In genomic region chr14:55198187-55198586, GRCm38 (mm10) we compare ENCODE assay signal across 28 mouse cellular contexts. TPM values are rescaled to one million over a fixed set of nuclear protein-coding genes. Genes with fewer than 3 reads are reported as not detected.
DNase-seq lines count a peak whose midpoint lies in the region; ATAC-seq and TF ChIP-seq lines count a peak whose summit lies in the region.
"Had no signal": no experiment of that assay in that cellular context is flagged by ENCODE, and none has a peak within 500 bp of the region (broad histone marks: within the 10 kb centered on the region; RNA-seq: fewer than 3 reads in every experiment).

No protein-coding gene starts in this region.

- no peak overlapping the region for H3K4me3 ChIP-seq in heart, embryonic 10.5 days
- H3K4me3 ChIP-seq in heart, embryonic 13.5 days, result no peak overlapping the region
- H3K4me3 ChIP-seq in heart, postnatal 0 days (ENCODE audit: low read depth, low read length), result no peak overlapping the region
- H3K4me3 ChIP-seq in heart, adult 2 months, result no peak overlapping the region
- H3K4me3 ChIP-seq: forebrain, embryonic 10.5 days; forebrain, embryonic 13.5 days; hindbrain, embryonic 12.5 days; hindbrain, embryonic 15.5 days had no signal

- H3K9me3 ChIP-seq in heart, embryonic 10.5 days, result 0 out of 2 replicates have a peak, but pooled peaks cover 4% of the 10 kb centered on the region
- no peaks in the 10 kb centered on the region for H3K9me3 ChIP-seq in heart, embryonic 13.5 days
- no peaks in the 10 kb centered on the region for H3K9me3 ChIP-seq in heart, postnatal 0 days (replicated peaks; ENCODE audit: control insufficient read depth, low read length)
- H3K9me3 ChIP-seq: forebrain, embryonic 10.5 days; forebrain, embryonic 13.5 days; G1E; hindbrain, embryonic 12.5 days; hindbrain, embryonic 15.5 days had no signal

- intact Hi-C loops in heart, postnatal 36 days (cut with DNase I), result no loop called here
- intact Hi-C loops in heart, adult 2 months (cut with DNase I), result no loop called here

- H3K27me3 ChIP-seq in heart, embryonic 10.5 days (ENCODE audit: insufficient read depth, poor library complexity, severe bottlenecking), result peaks cover 17% of the 10 kb centered on the region
- no peaks in the 10 kb centered on the region; the same call in none of the 2 replicates for H3K27me3 ChIP-seq in heart, embryonic 13.5 days (replicated peaks)
- H3K27me3 ChIP-seq in heart, postnatal 0 days (ENCODE audit: control insufficient read depth, insufficient read depth, low read length), result no peaks in the 10 kb centered on the region
- no peaks in the 10 kb centered on the region for H3K27me3 ChIP-seq in heart, adult 2 months (ENCODE audit: control insufficient read depth, insufficient read depth, low read length)
- H3K27me3 ChIP-seq: CH12.LX; forebrain, embryonic 13.5 days; hindbrain, embryonic 15.5 days had no signal

- no peak for TF ChIP-seq CTCF in heart, postnatal 0 days (IDR thresholded peaks at IDR 0.05; ENCODE audit: low read depth)
- TF ChIP-seq CTCF in heart, adult 2 months (IDR thresholded peaks at IDR 0.05), result no peak

- no peak overlapping the region for H3K27ac ChIP-seq in heart, embryonic 10.5 days
- H3K27ac ChIP-seq in heart, embryonic 13.5 days (replicated peaks), result peak overlapping the region; percentile 42; the same call in 1 of the 2 replicates
- H3K27ac ChIP-seq in heart, postnatal 0 days (ENCODE audit: low read depth), result no peak overlapping the region
- H3K27ac ChIP-seq in heart, adult 2 months, result no peak overlapping the region
- H3K27ac ChIP-seq: forebrain, embryonic 10.5 days; forebrain, embryonic 13.5 days; hindbrain, embryonic 12.5 days; hindbrain, embryonic 15.5 days had no signal

- WGBS in heart, embryonic 10.5 days, result 22% methylated on average over 2 of the region's 2 CpGs
- 9% methylated on average over 2 of the region's 2 CpGs for WGBS in heart, embryonic 13.5 days
- WGBS in heart, postnatal 0 days, result 26% methylated on average over 2 of the region's 2 CpGs
- WGBS in heart, adult 2 months, result 44% methylated on average over 2 of the region's 2 CpGs

- H3K4me2 ChIP-seq in heart, embryonic 13.5 days, result no peak overlapping the region
- H3K4me2 ChIP-seq in heart, postnatal 0 days (ENCODE audit: low read depth, low read length), result no peak overlapping the region
- H3K4me2 ChIP-seq: forebrain, embryonic 13.5 days; hindbrain, embryonic 12.5 days; hindbrain, embryonic 15.5 days had no signal

- no peaks in the 10 kb centered on the region for H3K36me3 ChIP-seq in heart, embryonic 10.5 days
- no peaks in the 10 kb centered on the region for H3K36me3 ChIP-seq in heart, embryonic 13.5 days
- no peaks in the 10 kb centered on the region for H3K36me3 ChIP-seq in heart, postnatal 0 days (replicated peaks; ENCODE audit: control insufficient read depth, insufficient read depth, low read length)
- no peaks in the 10 kb centered on the region for H3K36me3 ChIP-seq in heart, adult 2 months (ENCODE audit: control insufficient read depth, insufficient read depth, low read length)
- H3K36me3 ChIP-seq: forebrain, embryonic 10.5 days; G1E; hindbrain, embryonic 12.5 days; hindbrain, embryonic 15.5 days had no signal

- H3K4me1 ChIP-seq in heart, embryonic 10.5 days, result peaks cover 41% of the 10 kb centered on the region
- peaks cover 35% of the 10 kb centered on the region for H3K4me1 ChIP-seq in heart, embryonic 13.5 days
- H3K4me1 ChIP-seq in heart, postnatal 0 days (ENCODE audit: control insufficient read depth, insufficient read depth), result peaks cover 5% of the 10 kb centered on the region; the same call in 1 of the 2 replicates
- H3K4me1 ChIP-seq in heart, adult 2 months (ENCODE audit: control insufficient read depth, insufficient read depth, low read length), result no peaks in the 10 kb centered on the region
- H3K4me1 ChIP-seq: forebrain, embryonic 13.5 days; hindbrain, embryonic 15.5 days had no signal

- peak; percentile 32; the same call in 1 of the 2 replicates for ATAC-seq in heart, embryonic 13.5 days (ENCODE audit: extremely low read depth, insufficient number of reproducible peaks, low FRiP score, low TSS enrichment)
- ATAC-seq in heart, postnatal 0 days (ENCODE audit: insufficient read depth, low read depth), result peak; percentile 39; the same call in 1 of the 2 replicates
- ATAC-seq: forebrain, embryonic 13.5 days; forebrain, embryonic 16.5 days; intestine, postnatal 0 days; Patski had no signal

- H3K79me2 ChIP-seq in heart, adult 2 months (replicated peaks; ENCODE audit: control insufficient read depth, insufficient read depth, low read length), result no peaks in the 10 kb centered on the region

- no peak overlapping the region for H3K9ac ChIP-seq in heart, embryonic 13.5 days
- H3K9ac ChIP-seq in heart, postnatal 0 days (replicated peaks; ENCODE audit: low read depth, low read length), result no peak overlapping the region
- H3K9ac ChIP-seq in heart, adult 2 months (ENCODE audit: low read depth, low read length), result no peak overlapping the region
- H3K9ac ChIP-seq: forebrain, embryonic 13.5 days; hindbrain, embryonic 12.5 days; hindbrain, embryonic 15.5 days had no signal

- TF ChIP-seq EP300 in heart, postnatal 0 days (IDR thresholded peaks at IDR 0.05; ENCODE audit: low read depth), result no peak
- TF ChIP-seq EP300 in heart, adult 2 months (IDR thresholded peaks at IDR 0.05; ENCODE audit: insufficient read depth, low read depth, low read length), result no peak

- no peak for TF ChIP-seq POLR2A in heart, adult 2 months (IDR thresholded peaks at IDR 0.05; ENCODE audit: insufficient read depth, low read depth, low read length)

- DNase-seq in heart, embryonic 10.5 days (ENCODE audit: low spot score), result peak; percentile 83
- DNase-seq in heart, postnatal 36 days, result no peak
- no peak for DNase-seq in heart, adult 8-10 months (ENCODE audit: low spot score)
- peak; percentile 12 for DNase-seq in heart, postnatal 0 days (ENCODE audit: low spot score)
- DNase-seq in heart, adult 2 months, result no peak
- DNase-seq: adrenal gland, postnatal 10 days; adrenal gland, postnatal 36 days; B cell, adult 2 months; cerebellum, adult 18-20 months; cerebellum, adult 9-10 months; cerebellum, postnatal 14 days; gastrocnemius, postnatal 10 days; gastrocnemius, postnatal 36 days; kidney, adult 2 months had no signal

RNA-seq across cellular contexts. Expression of gene Dhrs2, which starts 23.6 kb away (rescaled TPM):
- not detected in 2 replicates for polyA plus RNA-seq in heart, embryonic 10.5 days (2016; fragmentation: Nextera tagmentation; extraction: Ambion mirVana)
- not detected for total RNA-seq in heart, postnatal 36 days (2021)
- polyA plus RNA-seq in heart, embryonic 13.5 days (2015; fragmentation: Nextera tagmentation; extraction: Ambion mirVana), result not detected in 2 replicates
- total RNA-seq in heart, adult 8-10 months (2022), result not detected
- total RNA-seq in heart, postnatal 0 days (2014; rRNA removed; ENCODE audit: low replicate concordance), result not detected in 2 replicates
- polyA plus RNA-seq in heart, postnatal 0 days (2015; fragmentation: Nextera tagmentation; extraction: Ambion mirVana), result not detected in 2 replicates
- not detected for total RNA-seq in heart, adult 2 months (2021)
- polyA plus RNA-seq in heart, adult 2 months (2012; rRNA removed), result 0.27 TPM in 1 of 2 replicates, not detected in the other
- total RNA-seq: adrenal gland, adult 18-20 months; adrenal gland, postnatal 36 days; CH12.LX; G1E; gastrocnemius, adult 18-20 months; gastrocnemius, postnatal 10 days; gastrocnemius, postnatal 36 days; granulocyte monocyte progenitor cell, adult 5-6 weeks had no signal
- polyA plus RNA-seq: embryonic facial prominence, embryonic 11.5 days; forebrain, embryonic 10.5 days; forebrain, embryonic 13.5 days; forebrain, embryonic 16.5 days; G1E; kidney, adult 2 months; Patski had no signal

Comparison
In these comparisons a context has a peak if more than half of its experiments do, and no peak if none do; other contexts are left out.
1. DNase-seq: peak in heart, embryonic 10.5 days (single experiment) and heart, postnatal 0 days (single experiment); none in heart, postnatal 36 days (0 of 2), heart, adult 8-10 months (single experiment) and heart, adult 2 months (0 of 2).